Mouse (Mus musculus): Measurements from ENCODE around the gene Mpl. TPM values are rescaled to one million over a fixed set of nuclear protein-coding genes. Genes with fewer than 3 reads are reported as not detected.

The Mpl gene
- polyA plus RNA-seq, 1 experiment: not detected

DNA sequence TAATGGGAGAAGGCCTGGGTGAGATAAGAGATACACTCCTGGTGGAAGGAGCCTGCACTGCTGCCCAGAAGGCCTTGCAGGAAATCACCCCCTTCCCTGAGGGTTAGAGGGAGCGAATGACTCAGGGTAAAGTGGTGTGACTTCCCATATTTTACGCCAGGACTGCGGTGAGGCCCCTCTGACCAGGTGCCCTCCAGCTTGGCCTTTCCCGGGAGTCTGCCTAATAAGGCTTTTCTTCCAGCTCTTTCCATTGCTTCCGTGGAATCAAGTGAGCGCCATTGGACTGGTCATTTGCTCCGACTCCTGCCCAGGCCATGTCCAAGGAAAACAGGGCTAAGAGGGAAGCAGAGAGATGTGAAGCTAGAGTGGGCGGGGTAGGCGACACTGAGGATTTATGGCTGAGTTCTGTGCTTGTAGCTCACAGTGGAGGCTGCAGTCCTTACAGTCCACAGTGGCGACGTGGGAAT is 8.4 kb upstream of the Mpl start:
- Histone ChIP-seq H3K4me3 (ENCODE audit: insufficient read depth, low read depth, low read length) (no peak overlapping the region), H3K4me1 (ENCODE audit: control insufficient read depth, insufficient read depth, low read length) (peaks cover 6% of the 10 kb centered on the region; the same call in 1 of the 2 replicates), H3K27ac (ENCODE audit: insufficient read depth, low read depth, low read length) (no peak overlapping the region)
- 71% methylated on average over 11 of the region's 11 CpGs for WGBS
- TF ChIP-seq CTCF (IDR thresholded peaks at IDR 0.05; ENCODE audit: insufficient read depth, low read depth, low read length) (no peak), POLR2A (IDR thresholded peaks at IDR 0.05; ENCODE audit: insufficient read depth, low read depth, low read length) (no peak)

DNA sequence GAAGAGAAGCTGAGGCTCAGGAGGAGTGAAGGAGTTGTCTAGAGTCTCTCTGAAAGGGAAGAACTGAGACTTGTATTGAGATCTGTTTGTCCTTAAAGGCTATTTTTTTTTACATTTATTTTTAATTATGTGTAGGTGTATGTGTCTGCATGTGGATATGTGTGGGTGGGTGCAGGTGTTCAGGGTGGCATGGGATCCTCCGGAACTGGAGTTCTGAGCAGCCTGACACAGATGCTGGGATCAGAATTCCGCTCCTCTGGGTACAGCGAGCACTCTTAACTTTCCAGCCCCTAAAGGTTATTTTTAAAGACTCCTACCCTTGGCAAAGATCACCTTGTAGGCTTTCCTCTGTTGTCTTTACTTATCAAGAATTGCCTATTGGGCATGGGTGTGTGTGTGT is 7.6 kb upstream of the Mpl start:
- Histone ChIP-seq H3K4me1 (ENCODE audit: control insufficient read depth, insufficient read depth, low read length) (peaks cover 2% of the 10 kb centered on the region; the same call in 1 of the 2 replicates), H3K4me3 (ENCODE audit: insufficient read depth, low read depth, low read length) (no peak overlapping the region), H3K27ac (ENCODE audit: insufficient read depth, low read depth, low read length) (no peak overlapping the region)
- TF ChIP-seq POLR2A (IDR thresholded peaks at IDR 0.05; ENCODE audit: insufficient read depth, low read depth, low read length) (no peak), CTCF (IDR thresholded peaks at IDR 0.05; ENCODE audit: insufficient read depth, low read depth, low read length) (no peak)
- 51% methylated on average over 3 of the region's 3 CpGs for WGBS

DNA sequence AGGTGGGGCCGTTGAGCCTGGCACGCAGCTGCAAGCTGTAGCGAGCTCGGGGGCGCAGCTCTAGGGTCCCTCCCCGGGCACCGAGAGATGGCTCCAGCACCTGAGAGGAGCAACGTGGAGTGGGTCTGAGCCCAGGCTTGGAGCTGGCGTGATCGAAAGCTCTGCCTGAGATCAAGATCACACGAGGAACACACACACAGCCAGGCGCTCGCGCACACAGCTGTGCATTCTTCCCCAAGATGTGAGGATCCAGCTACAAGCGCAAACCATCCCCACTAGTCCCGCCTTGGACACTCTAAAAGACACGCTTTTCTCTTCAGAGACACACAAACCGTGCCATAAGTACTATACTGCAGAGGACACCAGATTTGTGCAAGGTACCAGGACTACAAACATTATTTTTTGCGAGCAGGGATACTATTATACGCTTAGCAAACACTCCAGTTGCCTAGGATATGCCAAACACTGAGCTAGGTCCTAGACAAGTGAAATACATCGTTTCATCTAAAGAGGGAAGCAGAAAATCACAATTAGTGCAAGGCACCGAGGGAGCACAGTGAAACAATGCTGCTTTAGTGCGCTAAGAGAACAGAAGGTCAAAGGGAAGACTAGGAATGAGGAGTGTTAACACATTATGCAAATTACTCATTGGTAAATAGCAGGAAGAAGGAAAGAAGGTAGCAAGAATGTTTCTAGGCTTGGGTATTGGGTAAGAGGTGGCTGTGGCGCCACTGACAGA is 10.7 kb downstream of the Mpl start:
- TF ChIP-seq POLR2A (IDR thresholded peaks at IDR 0.05; ENCODE audit: insufficient read depth, low read depth, low read length): no peak
- TF ChIP-seq CTCF (IDR thresholded peaks at IDR 0.05; ENCODE audit: insufficient read depth, low read depth, low read length): no peak
- H3K4me3 ChIP-seq (ENCODE audit: insufficient read depth, low read depth, low read length): peak overlapping the region; percentile 38
- WGBS: 18% methylated on average over 24 of the region's 24 CpGs
- H3K4me1 ChIP-seq (ENCODE audit: control insufficient read depth, insufficient read depth, low read length): peaks cover 15% of the 10 kb centered on the region
- H3K27ac ChIP-seq (ENCODE audit: insufficient read depth, low read depth, low read length): no peak overlapping the region; the same call in 1 of the 2 replicates

DNA sequence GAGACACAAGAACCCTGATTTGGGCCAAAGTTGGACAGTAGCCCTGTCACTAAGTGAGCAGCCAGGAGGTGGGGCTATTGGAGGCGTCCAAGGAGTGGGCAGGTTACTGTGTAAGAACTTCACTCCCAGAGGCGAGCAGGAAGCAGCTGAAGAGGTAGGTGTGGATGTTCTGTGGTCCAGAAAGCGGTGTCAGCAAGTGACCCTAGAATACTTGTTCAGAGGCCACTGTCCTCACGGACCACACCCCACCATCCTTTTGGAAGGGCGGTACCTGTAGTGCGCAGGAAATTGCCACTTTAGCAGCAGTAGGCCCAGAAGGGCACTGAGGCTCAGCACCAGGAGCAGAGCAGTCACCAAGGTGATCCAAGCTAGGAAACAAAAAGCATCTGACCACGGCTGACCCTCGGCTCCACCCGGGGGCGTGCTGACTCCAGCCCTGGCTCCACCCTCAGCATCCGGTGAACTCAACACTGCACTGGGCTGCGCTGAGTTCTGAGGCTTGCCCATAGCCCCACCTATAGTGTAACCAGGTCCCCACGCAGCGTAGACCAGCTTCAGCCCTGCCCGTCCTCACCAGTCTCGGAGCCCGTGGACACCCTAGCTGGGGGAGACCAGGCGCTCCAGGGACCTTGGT is 11.4 kb downstream of the Mpl start:
- TF ChIP-seq CTCF (IDR thresholded peaks at IDR 0.05; ENCODE audit: insufficient read depth, low read depth, low read length) (no peak), POLR2A (IDR thresholded peaks at IDR 0.05; ENCODE audit: insufficient read depth, low read depth, low read length) (no peak)
- Histone ChIP-seq H3K4me1 (ENCODE audit: control insufficient read depth, insufficient read depth, low read length) (peaks cover 15% of the 10 kb centered on the region), H3K27ac (ENCODE audit: insufficient read depth, low read depth, low read length) (no peak overlapping the region; the same call in 1 of the 2 replicates), H3K4me3 (ENCODE audit: insufficient read depth, low read depth, low read length) (peak overlapping the region; percentile 38)
- WGBS: 17% methylated on average over 18 of the region's 18 CpGs

DNA sequence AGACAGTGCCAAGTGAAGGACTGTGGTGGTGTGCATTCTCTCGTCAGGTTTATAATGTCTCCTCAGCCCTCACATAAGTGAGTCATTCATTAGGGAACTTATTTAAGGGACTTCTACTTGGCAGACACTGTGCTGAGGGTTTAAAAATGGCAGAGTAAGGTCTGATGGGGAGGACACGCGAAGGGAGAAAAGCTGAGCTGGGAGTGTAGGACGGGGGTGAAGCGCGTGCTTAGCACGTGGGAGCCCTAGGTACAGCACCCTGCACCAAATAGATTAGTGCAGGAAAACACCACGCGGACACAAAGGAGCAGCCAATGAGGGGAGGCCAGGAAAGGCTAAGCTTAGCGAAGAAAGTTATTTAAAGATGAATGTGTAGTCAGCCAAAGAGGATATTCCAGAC is 12.2 kb downstream of the Mpl start:
- TF ChIP-seq POLR2A (IDR thresholded peaks at IDR 0.05; ENCODE audit: insufficient read depth, low read depth, low read length): no peak
- TF ChIP-seq CTCF (IDR thresholded peaks at IDR 0.05; ENCODE audit: insufficient read depth, low read depth, low read length): no peak
- Histone ChIP-seq H3K4me1 (ENCODE audit: control insufficient read depth, insufficient read depth, low read length) (peaks cover 15% of the 10 kb centered on the region), H3K4me3 (ENCODE audit: insufficient read depth, low read depth, low read length) (no peak overlapping the region), H3K27ac (ENCODE audit: insufficient read depth, low read depth, low read length) (no peak overlapping the region)
- 50% methylated on average over 10 of the region's 10 CpGs for WGBS

DNA sequence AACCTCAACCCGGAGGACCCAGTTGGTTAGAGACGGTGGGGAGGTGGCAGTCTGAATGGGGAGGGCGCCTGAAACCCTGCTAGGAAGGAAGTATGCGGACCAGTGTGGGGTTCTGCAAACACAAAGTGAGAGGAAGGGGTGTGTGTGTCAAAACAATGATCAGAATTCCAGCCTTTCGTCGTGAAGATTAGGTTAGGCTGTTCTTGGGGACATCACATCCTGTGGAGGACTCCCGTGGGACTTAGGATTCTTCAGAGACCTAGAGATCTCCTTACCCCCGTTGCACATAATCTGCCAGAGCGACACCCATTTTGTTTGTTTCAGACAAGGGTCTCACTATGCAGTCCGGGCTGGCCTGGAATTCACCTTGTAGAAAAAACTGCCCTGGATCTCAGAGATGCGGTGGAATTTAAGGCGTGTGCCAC is 19.5 kb downstream of the Mpl start:
- TF ChIP-seq CTCF (IDR thresholded peaks at IDR 0.05; ENCODE audit: insufficient read depth, low read depth, low read length) (no peak), POLR2A (IDR thresholded peaks at IDR 0.05; ENCODE audit: insufficient read depth, low read depth, low read length) (no peak)
- 11% methylated on average over 12 of the region's 12 CpGs for WGBS
- peak overlapping the region; percentile 56 for H3K4me3 ChIP-seq (ENCODE audit: insufficient read depth, low read depth, low read length)
- H3K4me1 ChIP-seq (ENCODE audit: control insufficient read depth, insufficient read depth, low read length): peaks cover 11% of the 10 kb centered on the region
- H3K27ac ChIP-seq (ENCODE audit: insufficient read depth, low read depth, low read length): peak overlapping the region; percentile 46; the same call in 1 of the 2 replicates

DNA sequence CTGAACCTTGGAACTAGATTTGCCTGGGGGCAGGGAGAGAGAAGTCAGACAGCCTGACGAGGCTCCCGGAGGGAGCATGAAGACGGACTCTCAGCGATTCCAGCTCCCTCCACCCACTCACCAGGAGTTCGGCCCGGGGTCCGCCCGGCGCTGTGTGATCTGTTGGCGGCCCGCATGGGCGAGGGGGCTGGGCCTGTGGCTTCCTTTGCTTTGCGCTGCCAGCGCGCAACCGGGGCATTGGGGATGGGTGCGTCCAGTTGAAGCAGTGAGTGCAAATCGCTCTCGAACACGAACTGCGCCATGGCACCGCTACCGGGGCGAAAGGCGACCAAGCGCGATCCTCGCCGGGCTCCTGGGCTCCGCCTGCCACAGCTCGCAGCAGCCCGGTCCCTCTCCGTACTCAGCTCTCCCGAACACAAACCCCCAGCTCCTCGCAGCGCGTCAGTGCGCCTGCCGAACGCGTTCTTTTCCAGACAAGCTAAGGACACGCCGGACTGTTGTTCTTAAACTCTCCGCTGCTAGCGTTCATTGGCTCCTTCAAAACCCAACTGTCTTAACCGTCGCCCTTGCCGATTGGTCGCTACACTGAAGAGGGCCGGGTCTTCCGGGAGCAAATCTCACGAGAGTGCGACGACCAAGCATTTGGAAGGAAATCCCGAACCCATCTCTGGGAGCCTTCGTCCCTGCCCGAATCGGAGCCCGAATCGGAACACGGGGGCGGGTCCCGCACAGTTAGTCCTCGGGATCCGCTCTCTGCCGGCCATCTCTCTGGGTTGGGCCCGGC is 20.3 kb downstream of the Mpl start, which contains the start of gene Cdc20:
Gene Cdc20 (minus strand): TSS at position 533 of the 784 bp plus-strand sequence.
- under 1% methylated on average over 67 of the region's 67 CpGs for WGBS
- H3K27ac ChIP-seq (ENCODE audit: insufficient read depth, low read depth, low read length): peak within 1 kb of the TSS; percentile 46; the same call in 1 of the 2 replicates
- peak within 1 kb of the TSS; percentile 56 for H3K4me3 ChIP-seq (ENCODE audit: insufficient read depth, low read depth, low read length)
- H3K4me1 ChIP-seq (ENCODE audit: control insufficient read depth, insufficient read depth, low read length): peaks cover 11% of the 10 kb centered on the region
- TF ChIP-seq POLR2A (IDR thresholded peaks at IDR 0.05; ENCODE audit: insufficient read depth, low read depth, low read length) (peak; percentile 58), CTCF (IDR thresholded peaks at IDR 0.05; ENCODE audit: insufficient read depth, low read depth, low read length) (no peak)

DNA sequence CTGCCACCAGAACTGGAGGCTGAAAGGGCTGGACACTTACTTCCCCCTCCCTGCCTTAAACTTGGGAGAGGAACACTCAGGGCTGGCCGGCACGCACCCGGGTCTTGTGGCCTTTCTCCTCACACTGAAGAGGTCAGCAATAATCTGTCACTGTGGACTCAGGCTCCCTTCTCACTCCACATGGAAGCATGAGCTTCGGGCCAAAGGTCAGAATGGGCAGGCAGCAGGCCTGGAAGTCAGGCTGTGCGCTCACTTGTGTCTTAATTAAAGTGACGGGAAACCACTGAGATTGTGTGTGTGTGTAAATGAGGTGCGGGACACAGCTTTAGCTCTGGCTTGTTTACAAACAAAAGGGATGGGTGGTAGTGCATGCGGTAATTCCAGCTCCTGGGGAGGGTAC is 25.0 kb downstream of the Mpl start:
- Histone ChIP-seq H3K27ac (ENCODE audit: insufficient read depth, low read depth, low read length) (no peak overlapping the region), H3K4me3 (ENCODE audit: insufficient read depth, low read depth, low read length) (no peak overlapping the region), H3K4me1 (ENCODE audit: control insufficient read depth, insufficient read depth, low read length) (peaks cover 20% of the 10 kb centered on the region)
- WGBS: 76% methylated on average over 8 of the region's 8 CpGs
- TF ChIP-seq CTCF (IDR thresholded peaks at IDR 0.05; ENCODE audit: insufficient read depth, low read depth, low read length) (no peak), POLR2A (IDR thresholded peaks at IDR 0.05; ENCODE audit: insufficient read depth, low read depth, low read length) (no peak)

Data from olfactory bulb, adult 2 months (tissue).